Comparison of ENCODE assay signal across 17 mouse cellular contexts in the genomic region with DNA sequence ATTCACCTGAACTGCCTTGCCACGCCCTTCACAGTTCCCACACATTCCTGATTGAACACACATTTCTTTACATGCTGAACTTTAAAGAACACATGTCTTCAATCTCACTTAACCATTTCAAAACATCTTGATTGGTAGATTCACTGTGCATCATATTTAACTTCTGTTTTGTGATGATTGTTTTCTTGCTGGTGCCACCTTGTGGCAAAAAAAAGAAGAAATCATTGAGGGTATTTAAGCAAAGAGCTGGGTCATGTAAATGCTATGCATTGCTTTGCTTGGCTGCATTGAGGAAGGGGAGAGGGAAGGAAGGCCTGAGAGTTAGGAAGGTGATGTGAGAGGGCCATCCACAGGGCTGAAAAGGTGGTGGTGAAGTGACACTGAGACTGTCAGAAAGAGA.
A peak's percentile ranks its signal among the peaks of the same experiment; 100 is the strongest.
DNase-seq lines count a peak whose midpoint lies in the region; ATAC-seq and TF ChIP-seq lines count a peak whose summit lies in the region.
"Had no signal": no experiment of that assay in that cellular context is flagged by ENCODE, and none has a peak within 500 bp of the region (broad histone marks: within the 10 kb centered on the region; RNA-seq: fewer than 3 reads in every experiment).

No protein-coding gene starts in this region.

- peak; percentile 69 for TF ChIP-seq CTCF in stomach, postnatal 0 days (IDR thresholded peaks at IDR 0.05; ENCODE audit: low read depth)

- 68% methylated on average over 1 of the region's 1 CpGs for WGBS in embryonic facial prominence, embryonic 11.5 days
- WGBS in embryonic facial prominence, embryonic 10.5 days: 70% methylated on average over 1 of the region's 1 CpGs
- 82% methylated on average over 1 of the region's 1 CpGs for WGBS in midbrain, embryonic 14.5 days
- WGBS in midbrain, embryonic 11.5 days: 66% methylated on average over 1 of the region's 1 CpGs
- 70% methylated on average over 1 of the region's 1 CpGs for WGBS in stomach, postnatal 0 days

- no peak overlapping the region for H3K4me3 ChIP-seq in embryonic facial prominence, embryonic 11.5 days (ENCODE audit: low read depth, low read length)
- no peak overlapping the region for H3K4me3 ChIP-seq in embryonic facial prominence, embryonic 10.5 days
- H3K4me3 ChIP-seq in midbrain, embryonic 14.5 days (replicated peaks; ENCODE audit: low read depth, low read length): no peak overlapping the region
- H3K4me3 ChIP-seq in midbrain, embryonic 11.5 days (ENCODE audit: low read depth, low read length): no peak overlapping the region
- H3K4me3 ChIP-seq in stomach, postnatal 0 days (ENCODE audit: low read depth, low read length): no peak overlapping the region
- H3K4me3 ChIP-seq: erythroblast, embryonic 14.5 days; limb, embryonic 13.5 days; midbrain, embryonic 10.5 days; neural tube, embryonic 12.5 days had no signal

- no peak overlapping the region for H3K9ac ChIP-seq in embryonic facial prominence, embryonic 11.5 days (replicated peaks; ENCODE audit: low read length)
- H3K9ac ChIP-seq in midbrain, embryonic 14.5 days (replicated peaks; ENCODE audit: low read length): no peak overlapping the region
- H3K9ac ChIP-seq in midbrain, embryonic 11.5 days (ENCODE audit: low read length): no peak overlapping the region
- no peak overlapping the region for H3K9ac ChIP-seq in stomach, postnatal 0 days (ENCODE audit: low read length)
- H3K9ac ChIP-seq: limb, embryonic 13.5 days; neural tube, embryonic 12.5 days had no signal

- H3K9me3 ChIP-seq in embryonic facial prominence, embryonic 11.5 days (replicated peaks; ENCODE audit: control insufficient read depth, low read length): no peaks in the 10 kb centered on the region
- H3K9me3 ChIP-seq in embryonic facial prominence, embryonic 10.5 days: no peaks in the 10 kb centered on the region
- no peaks in the 10 kb centered on the region for H3K9me3 ChIP-seq in midbrain, embryonic 14.5 days (ENCODE audit: control insufficient read depth, low read length)
- H3K9me3 ChIP-seq in midbrain, embryonic 11.5 days (ENCODE audit: control insufficient read depth, low read length): no peaks in the 10 kb centered on the region
- H3K9me3 ChIP-seq in stomach, postnatal 0 days (ENCODE audit: control insufficient read depth, low read length): no peaks in the 10 kb centered on the region
- H3K9me3 ChIP-seq: limb, embryonic 13.5 days; midbrain, embryonic 10.5 days; neural tube, embryonic 12.5 days had no signal

- H3K27ac ChIP-seq in embryonic facial prominence, embryonic 11.5 days (replicated peaks; ENCODE audit: low read depth, low read length): no peak overlapping the region
- H3K27ac ChIP-seq in embryonic facial prominence, embryonic 10.5 days (replicated peaks): no peak overlapping the region
- H3K27ac ChIP-seq in midbrain, embryonic 14.5 days (replicated peaks; ENCODE audit: low read depth, low read length): no peak overlapping the region
- no peak overlapping the region for H3K27ac ChIP-seq in midbrain, embryonic 11.5 days (ENCODE audit: low read depth, low read length)
- H3K27ac ChIP-seq in stomach, postnatal 0 days (replicated peaks): no peak overlapping the region
- H3K27ac ChIP-seq: limb, embryonic 13.5 days; midbrain, embryonic 10.5 days; neural tube, embryonic 12.5 days had no signal

- ATAC-seq in embryonic facial prominence, embryonic 11.5 days (replicated peaks; ENCODE audit: insufficient number of reproducible peaks, low FRiP score, low TSS enrichment, low read depth): no peak
- no peak for ATAC-seq in midbrain, embryonic 14.5 days (ENCODE audit: low FRiP score, low TSS enrichment)
- no peak for ATAC-seq in midbrain, embryonic 11.5 days (ENCODE audit: low FRiP score)
- ATAC-seq in stomach, postnatal 0 days (ENCODE audit: low FRiP score, low TSS enrichment): no peak
- ATAC-seq: intestine, embryonic 16.5 days had no signal

- no peaks in the 10 kb centered on the region for H3K4me1 ChIP-seq in embryonic facial prominence, embryonic 11.5 days (ENCODE audit: control insufficient read depth, insufficient read depth, low read length)
- H3K4me1 ChIP-seq in embryonic facial prominence, embryonic 10.5 days: no peaks in the 10 kb centered on the region
- H3K4me1 ChIP-seq in midbrain, embryonic 14.5 days (ENCODE audit: control insufficient read depth, insufficient read depth, low read length): no peaks in the 10 kb centered on the region
- H3K4me1 ChIP-seq in midbrain, embryonic 11.5 days (ENCODE audit: control insufficient read depth, insufficient read depth, low read length): no peaks in the 10 kb centered on the region
- H3K4me1 ChIP-seq in stomach, postnatal 0 days (replicated peaks; ENCODE audit: control insufficient read depth, insufficient read depth): no peaks in the 10 kb centered on the region
- H3K4me1 ChIP-seq: neural tube, embryonic 12.5 days had no signal

- no peaks in the 10 kb centered on the region for H3K27me3 ChIP-seq in embryonic facial prominence, embryonic 11.5 days (ENCODE audit: control insufficient read depth, insufficient read depth, low read length)
- H3K27me3 ChIP-seq in embryonic facial prominence, embryonic 10.5 days (replicated peaks; ENCODE audit: low read depth, poor library complexity, severe bottlenecking): no peaks in the 10 kb centered on the region
- no peaks in the 10 kb centered on the region for H3K27me3 ChIP-seq in midbrain, embryonic 14.5 days (ENCODE audit: control insufficient read depth, insufficient read depth, low read length)
- H3K27me3 ChIP-seq in midbrain, embryonic 11.5 days (ENCODE audit: control insufficient read depth, insufficient read depth, low read length): no peaks in the 10 kb centered on the region
- no peaks in the 10 kb centered on the region for H3K27me3 ChIP-seq in stomach, postnatal 0 days (ENCODE audit: control insufficient read depth, insufficient read depth, low read length)
- H3K27me3 ChIP-seq: limb, embryonic 13.5 days; neural tube, embryonic 12.5 days had no signal

- peak; percentile 30 for DNase-seq in embryonic facial prominence, embryonic 11.5 days (ENCODE audit: low spot score)
- no peak for DNase-seq in embryonic facial prominence, embryonic 10.5 days (ENCODE audit: low spot score)
- peak; percentile 22 for DNase-seq in kidney, adult 9 months
- DNase-seq in kidney, adult 18-20 months: no peak
- peak; percentile 40 for DNase-seq in midbrain, embryonic 14.5 days
- no peak for DNase-seq in midbrain, embryonic 11.5 days (ENCODE audit: low spot score, missing footprints)
- DNase-seq in stomach, postnatal 0 days (ENCODE audit: low spot score): no peak
- no peak for DNase-seq in thymus, postnatal 25 days
- DNase-seq: adrenal gland, adult 8-10 months; B cell, adult 2 months; layer of hippocampus, adult 9-11 months; right cerebral cortex, adult 18-20 months had no signal

- H3K4me2 ChIP-seq in embryonic facial prominence, embryonic 11.5 days (ENCODE audit: low read depth, low read length): no peak overlapping the region
- H3K4me2 ChIP-seq in midbrain, embryonic 14.5 days (ENCODE audit: low read length): no peak overlapping the region
- no peak overlapping the region for H3K4me2 ChIP-seq in midbrain, embryonic 11.5 days
- H3K4me2 ChIP-seq in stomach, postnatal 0 days (replicated peaks; ENCODE audit: low read depth): no peak overlapping the region
- H3K4me2 ChIP-seq: limb, embryonic 13.5 days; neural tube, embryonic 12.5 days had no signal

- TF ChIP-seq EP300 in stomach, postnatal 0 days (optimal IDR thresholded peaks at IDR 0.05): no peak

- H3K36me3 ChIP-seq in embryonic facial prominence, embryonic 11.5 days (replicated peaks; ENCODE audit: control insufficient read depth, insufficient read depth, low read depth, low read length): no peaks in the 10 kb centered on the region
- H3K36me3 ChIP-seq in embryonic facial prominence, embryonic 10.5 days (replicated peaks): no peaks in the 10 kb centered on the region
- H3K36me3 ChIP-seq in midbrain, embryonic 14.5 days (ENCODE audit: control insufficient read depth, insufficient read depth, low read length): no peaks in the 10 kb centered on the region
- H3K36me3 ChIP-seq in midbrain, embryonic 11.5 days (ENCODE audit: control insufficient read depth, insufficient read depth, low read length): no peaks in the 10 kb centered on the region
- H3K36me3 ChIP-seq in stomach, postnatal 0 days (ENCODE audit: control insufficient read depth, insufficient read depth, low read length): no peaks in the 10 kb centered on the region
- H3K36me3 ChIP-seq: limb, embryonic 13.5 days; midbrain, embryonic 10.5 days; neural tube, embryonic 12.5 days had no signal

Comparison
In these comparisons a context has a peak if more than half of its experiments do, and no peak if none do; other contexts are left out.
1. DNase-seq: peak in embryonic facial prominence, embryonic 11.5 days (single experiment), kidney, adult 9 months (single experiment) and midbrain, embryonic 14.5 days (single experiment); none in embryonic facial prominence, embryonic 10.5 days (single experiment), kidney, adult 18-20 months (single experiment), midbrain, embryonic 11.5 days (single experiment), stomach, postnatal 0 days (single experiment) and thymus, postnatal 25 days (single experiment).